Mouse (Mus musculus) neural tube, embryonic 11.5 days (tissue): Measurements from ENCODE around the gene Nfam1. TPM values are rescaled to one million over a fixed set of nuclear protein-coding genes. Genes with fewer than 3 reads are reported as not detected.

Experiments
- ATAC-seq: fragments of 200-750 bp; cut with Nextera tagmentation; 2 replicates; pipeline ENCODE4 v1.8.0; 2017; ENCODE audit warnings: moderate number of reproducible peaks, mild to moderate bottlenecking, moderate TSS enrichment, moderate library complexity; ENCODE audit not compliant: insufficient read depth, low FRiP score, low TSS enrichment
- DNase-seq: peaks from one replicate; pipeline ENCODE4 v3.0.0-alpha.2; 2015; ENCODE audit warnings: low spot score
- H3K27ac ChIP-seq: fragments of 300-500 bp; sonication (generic); 2 replicates; pipeline ENCODE4 v1.5.1; 2014; ENCODE audit warnings: low read depth, mild to moderate bottlenecking, low read length
- H3K27me3 ChIP-seq: fragments of 300-500 bp; sonication (generic); 2 replicates; pipeline ENCODE4 v1.6.1; 2014; ENCODE audit warnings: mild to moderate bottlenecking, low read length, mixed read lengths; ENCODE audit not compliant: control insufficient read depth, insufficient read depth
- H3K36me3 ChIP-seq: fragments of 300-500 bp; sonication (generic); 2 replicates; pipeline ENCODE4 v1.6.1; 2014; ENCODE audit warnings: mild to moderate bottlenecking, low read length, moderate library complexity, mixed read lengths; ENCODE audit not compliant: control insufficient read depth, insufficient read depth
- H3K4me1 ChIP-seq: fragments of 300-500 bp; sonication (generic); 2 replicates; pipeline ENCODE4 v1.6.1; 2014; ENCODE audit warnings: low read length, mixed read lengths; ENCODE audit not compliant: control insufficient read depth, insufficient read depth
- H3K4me2 ChIP-seq: fragments of 300-500 bp; sonication (generic); 2 replicates; pipeline ENCODE4 v1.6.1; 2014; ENCODE audit warnings: low read depth, mild to moderate bottlenecking, moderate library complexity
- H3K4me3 ChIP-seq: fragments of 300-500 bp; sonication (generic); 2 replicates; pipeline ENCODE4 v1.5.1; 2014; ENCODE audit warnings: low read depth, low read length
- H3K9ac ChIP-seq: fragments of 300-500 bp; sonication (generic); 2 replicates; pipeline ENCODE4 v1.6.1; 2014; ENCODE audit warnings: mild to moderate bottlenecking, low read length
- H3K9me3 ChIP-seq: fragments of 300-500 bp; sonication (generic); 2 replicates; pipeline ENCODE4 v1.6.1; 2016; ENCODE audit warnings: low read length; ENCODE audit not compliant: control insufficient read depth
- whole genome bisulfite sequencing: fragments of 180-500 bp; shearing (Covaris S2); extraction: QIAGEN DNeasy Blood & Tissue Kit; methylation state at CpG from one replicate; pipeline ENCODE4 v1.1.7; 2014; 5-methylcytosine and 5-hydroxymethylcytosine counted together
- polyA plus RNA-seq: library from polyadenylated mRNA; unstranded; fragments of >200 nt; fragmentation: Nextera tagmentation; extraction: Ambion mirVana; gene quantifications from 2 replicates; pipeline ENCODE4 v1.2.1, GENCODE M21; 2014

Nfam1 gene
- polyA plus RNA-seq, 1 experiment from 2014 or later, result 3.0 TPM

DNA sequence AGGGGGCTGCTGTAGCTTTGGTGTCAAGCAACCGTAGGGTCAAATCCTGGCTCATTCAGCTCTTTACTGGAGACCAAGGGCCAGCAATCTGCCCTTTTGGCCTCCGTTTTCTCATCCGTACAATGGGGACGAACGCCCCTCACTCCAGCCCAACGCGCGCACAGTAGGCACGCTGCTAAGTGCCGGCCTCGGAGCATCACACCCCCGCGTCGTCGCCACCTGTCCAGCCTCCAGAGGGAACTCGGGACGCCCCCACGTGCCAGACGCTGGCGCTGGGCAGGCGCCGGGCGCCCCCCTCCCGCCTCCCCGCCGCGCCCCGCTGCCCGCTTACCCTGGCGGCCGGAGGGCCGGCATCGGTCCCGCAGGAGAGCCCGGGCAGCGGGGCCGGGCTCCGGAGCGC, 70.0 kb downstream of the Nfam1 start:
- peaks cover 76% of the 10 kb centered on the region for H3K27me3 ChIP-seq
- no peaks in the 10 kb centered on the region for H3K9me3 ChIP-seq
- H3K9ac ChIP-seq, result peak overlapping the region; percentile 56
- DNase-seq, result no peak
- peak overlapping the region; percentile 62 for H3K27ac ChIP-seq
- H3K36me3 ChIP-seq, result no peaks in the 10 kb centered on the region
- peak overlapping the region; percentile 47 for H3K4me3 ChIP-seq
- peaks cover 49% of the 10 kb centered on the region for H3K4me1 ChIP-seq
- peak overlapping the region; percentile 70 for H3K4me2 ChIP-seq
- no peak for ATAC-seq
- 4% methylated on average over 36 of the region's 39 CpGs for WGBS

- Histone ChIP-seq H3K4me3 (peak overlapping the region; percentile 47), H3K27me3 (peaks cover 76% of the 10 kb centered on the region), H3K36me3 (no peaks in the 10 kb centered on the region), H3K27ac (peak overlapping the region; percentile 62; the same call in 1 of the 2 replicates), H3K9ac (no peak overlapping the region), H3K4me1 (peaks cover 45% of the 10 kb centered on the region), H3K9me3 (no peaks in the 10 kb centered on the region), H3K4me2 (peak overlapping the region; percentile 70)
- ATAC-seq, result no peak
- WGBS, result 25% methylated on average over 4 of the region's 4 CpGs
- no peak for DNase-seq
These were observed 70.6 kb downstream of the Nfam1 start for GRCm38 (mm10) chr15:82962536-82962935.

- H3K4me1 ChIP-seq, result peaks cover 45% of the 10 kb centered on the region
- no peaks in the 10 kb centered on the region for H3K9me3 ChIP-seq
- H3K27me3 ChIP-seq, result peaks cover 76% of the 10 kb centered on the region
- peak overlapping the region; percentile 62 for H3K27ac ChIP-seq
- ATAC-seq, result peak; percentile 60
- WGBS, result under 1% methylated on average over 26 of the region's 26 CpGs
- DNase-seq, result peak; percentile 85
- no peaks in the 10 kb centered on the region for H3K36me3 ChIP-seq
- H3K4me2 ChIP-seq, result peak overlapping the region; percentile 38
- peak overlapping the region; percentile 13 for H3K4me3 ChIP-seq
- peak overlapping the region; percentile 24 for H3K9ac ChIP-seq
These were observed 72.1 kb downstream of the Nfam1 start for GRCm38 (mm10) chr15:82960786-82961561.

GRCm38 (mm10) chr15:82959151-82959550, 74.0 kb downstream of the Nfam1 start:
- Histone ChIP-seq H3K4me1 (peaks cover 43% of the 10 kb centered on the region), H3K36me3 (no peaks in the 10 kb centered on the region), H3K9me3 (no peaks in the 10 kb centered on the region), H3K27me3 (peaks cover 73% of the 10 kb centered on the region), H3K4me2 (no peak overlapping the region), H3K9ac (no peak overlapping the region), H3K4me3 (no peak overlapping the region), H3K27ac (no peak overlapping the region)
- DNase-seq (no peak), ATAC-seq (no peak)
- WGBS, result 55% methylated on average over 12 of the region's 12 CpGs

DNA sequence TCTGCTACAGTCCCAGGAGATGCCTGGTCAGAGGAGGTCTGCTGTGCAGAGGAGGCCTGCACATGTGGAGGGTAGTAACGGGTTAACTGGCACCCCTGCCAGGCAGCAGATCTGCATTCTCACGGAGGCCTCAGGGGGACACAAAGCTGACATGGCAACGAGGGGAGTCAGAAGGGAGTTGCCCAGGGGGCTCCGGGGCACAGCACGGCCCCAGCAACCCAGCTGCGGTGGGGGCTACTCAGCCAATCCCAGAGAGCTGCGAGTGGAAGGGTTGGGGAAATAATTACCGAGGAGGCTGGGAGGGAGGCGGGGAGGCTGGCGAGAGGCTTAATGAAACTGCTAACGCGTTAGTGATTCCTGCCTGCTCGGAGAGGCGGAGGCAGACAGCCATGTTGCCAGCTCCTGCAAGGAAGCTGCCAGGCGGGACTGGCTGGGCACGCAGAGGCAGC, 74.8 kb downstream of the Nfam1 start:
- H3K27me3 ChIP-seq, result peaks cover 81% of the 10 kb centered on the region

DNA sequence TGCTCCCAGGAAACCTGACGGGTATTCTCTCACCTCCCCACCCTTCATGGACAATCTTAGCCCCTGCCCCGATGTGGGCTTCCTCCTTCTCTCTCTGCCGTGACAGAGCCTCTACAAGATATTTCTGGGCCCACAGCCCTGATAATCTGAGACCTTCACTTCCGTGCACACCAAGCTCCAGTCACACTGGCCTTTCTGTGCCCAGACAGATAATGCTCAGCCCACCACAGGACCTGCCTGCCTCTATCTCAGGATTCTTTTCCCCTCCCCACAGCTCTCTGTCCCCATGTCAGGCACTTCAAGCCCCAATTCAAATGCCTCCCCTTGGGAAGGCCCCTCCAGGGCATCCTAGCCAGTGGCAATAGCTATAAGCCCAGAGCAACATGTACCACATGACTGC, 76.4 kb downstream of the Nfam1 start:
- WGBS, result 66% methylated on average over 4 of the region's 4 CpGs

More for the DNA sequence above, 74.8 kb downstream of the Nfam1 start:
- H3K36me3 ChIP-seq, result no peaks in the 10 kb centered on the region
- 1% methylated on average over 16 of the region's 16 CpGs for WGBS
- no peak overlapping the region for H3K9ac ChIP-seq
- ATAC-seq, result no peak
- no peaks in the 10 kb centered on the region for H3K9me3 ChIP-seq
- H3K4me2 ChIP-seq, result peak overlapping the region; percentile 21
- H3K4me3 ChIP-seq, result no peak overlapping the region
- no peak overlapping the region for H3K27ac ChIP-seq
- peaks cover 45% of the 10 kb centered on the region for H3K4me1 ChIP-seq
- DNase-seq, result peak; percentile 45

GRCm38 (mm10) chr15:82956310-82956709, 76.8 kb downstream of the Nfam1 start:
- no peaks in the 10 kb centered on the region for H3K36me3 ChIP-seq
- no peaks in the 10 kb centered on the region for H3K9me3 ChIP-seq
- H3K4me3 ChIP-seq, result no peak overlapping the region
- ATAC-seq (no peak), DNase-seq (no peak)
- no peak overlapping the region for H3K9ac ChIP-seq
- no peak overlapping the region for H3K4me2 ChIP-seq
- WGBS, result 69% methylated on average over 3 of the region's 3 CpGs
- H3K27me3 ChIP-seq, result peaks cover 74% of the 10 kb centered on the region
- H3K27ac ChIP-seq, result no peak overlapping the region
- H3K4me1 ChIP-seq, result peaks cover 47% of the 10 kb centered on the region

More for the DNA sequence above, 76.4 kb downstream of the Nfam1 start:
- H3K4me2 ChIP-seq, result no peak overlapping the region
- no peak overlapping the region for H3K9ac ChIP-seq
- no peak overlapping the region for H3K4me3 ChIP-seq
- no peaks in the 10 kb centered on the region for H3K9me3 ChIP-seq
- DNase-seq (no peak), ATAC-seq (no peak)
- no peaks in the 10 kb centered on the region for H3K36me3 ChIP-seq
- peaks cover 51% of the 10 kb centered on the region for H3K4me1 ChIP-seq
- peaks cover 74% of the 10 kb centered on the region for H3K27me3 ChIP-seq
- no peak overlapping the region for H3K27ac ChIP-seq

DNA sequence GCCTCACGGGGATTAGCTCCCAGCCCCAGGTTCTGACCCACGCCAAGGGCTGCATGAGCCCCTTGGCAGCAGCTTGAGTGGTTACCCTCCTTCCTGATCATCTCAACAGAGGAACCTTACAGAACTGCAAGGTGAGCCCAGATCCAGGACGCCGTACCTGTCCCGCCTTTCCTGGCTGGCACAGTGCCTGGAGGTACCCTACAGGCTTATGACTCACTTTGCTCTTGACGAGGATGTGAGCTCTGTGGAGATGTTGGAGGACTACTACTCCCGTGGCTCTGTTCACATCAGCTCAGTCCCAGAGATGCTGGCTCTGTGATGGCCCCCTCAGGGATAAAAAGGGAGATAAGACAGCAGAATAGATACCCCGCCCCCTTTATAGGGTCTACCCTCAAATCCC, 77.8 kb downstream of the Nfam1 start:
- no peak for DNase-seq
- 83% methylated on average over 8 of the region's 8 CpGs for WGBS
- peaks cover 69% of the 10 kb centered on the region for H3K27me3 ChIP-seq

DNA sequence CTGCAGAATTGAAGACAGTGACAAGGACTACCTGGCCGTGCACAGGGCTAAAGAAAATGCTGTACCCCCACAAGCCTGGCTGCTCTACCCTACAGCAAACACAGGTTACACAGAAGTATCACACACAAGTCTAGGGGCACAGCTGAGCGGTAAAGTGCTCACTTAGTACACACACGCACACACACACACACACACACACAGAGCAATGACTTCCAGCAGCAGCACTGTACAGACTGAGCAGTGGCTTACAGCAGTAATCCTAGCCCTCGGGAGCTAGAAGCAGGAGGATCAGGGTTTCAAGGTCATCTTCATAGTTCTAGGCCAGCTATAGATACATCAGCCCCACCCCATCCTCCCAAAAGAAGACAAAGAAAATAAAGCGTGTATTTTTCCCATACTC, 79.1 kb downstream of the Nfam1 start:
- Histone ChIP-seq H3K9me3 (no peaks in the 10 kb centered on the region), H3K27ac (no peak overlapping the region), H3K27me3 (peaks cover 57% of the 10 kb centered on the region), H3K9ac (no peak overlapping the region), H3K4me3 (no peak overlapping the region), H3K4me2 (no peak overlapping the region), H3K4me1 (peaks cover 29% of the 10 kb centered on the region), H3K36me3 (no peaks in the 10 kb centered on the region)
- ATAC-seq, result no peak
- 71% methylated on average over 5 of the region's 5 CpGs for WGBS
- DNase-seq, result no peak

More for the DNA sequence above, 77.8 kb downstream of the Nfam1 start:
- Histone ChIP-seq H3K9me3 (no peaks in the 10 kb centered on the region), H3K36me3 (no peaks in the 10 kb centered on the region), H3K27ac (no peak overlapping the region), H3K4me3 (no peak overlapping the region), H3K4me2 (no peak overlapping the region), H3K9ac (no peak overlapping the region), H3K4me1 (peaks cover 38% of the 10 kb centered on the region)
- no peak for ATAC-seq
